Mouse (Mus musculus) limb, embryonic 14.5 days (tissue): Measurements from ENCODE around the gene Adamts15. TPM values are rescaled to one million over a fixed set of nuclear protein-coding genes. Genes with fewer than 3 reads are reported as not detected.

ENCODE experiments used
- ATAC-seq: fragments of 200-750 bp; cut with Nextera tagmentation; 2 replicates; pipeline ENCODE4 v1.8.0; 2017; ENCODE audit warnings: low read depth, moderate number of reproducible peaks, moderate TSS enrichment; ENCODE audit not compliant: low FRiP score
- DNase-seq: peaks from one replicate; pipeline ENCODE4 v3.0.0-alpha.2; 2015; ENCODE audit warnings: low spot score
- H3K27ac ChIP-seq: fragments of 300-500 bp; sonication (generic); replicated peaks from 2 replicates; pipeline ENCODE4 v1.5.1; 2014; ENCODE audit warnings: low read depth, mild to moderate bottlenecking, low read length, moderate library complexity, mixed read lengths
- H3K27me3 ChIP-seq: fragments of 300-500 bp; sonication (generic); 2 replicates; pipeline ENCODE4 v1.6.1; 2014; ENCODE audit warnings: low read length, mixed read lengths; ENCODE audit not compliant: control insufficient read depth, insufficient read depth
- H3K36me3 ChIP-seq: fragments of 300-500 bp; sonication (generic); 2 replicates; pipeline ENCODE4 v1.6.1; 2014; ENCODE audit warnings: mild to moderate bottlenecking, low read length, moderate library complexity, mixed read lengths; ENCODE audit not compliant: control insufficient read depth, insufficient read depth
- H3K4me1 ChIP-seq: fragments of 300-500 bp; sonication (generic); 2 replicates; pipeline ENCODE4 v1.6.1; 2014; ENCODE audit warnings: antibody characterized with exemption, low read length, mixed read lengths; ENCODE audit not compliant: control insufficient read depth, insufficient read depth
- H3K4me2 ChIP-seq: fragments of 300-500 bp; sonication (generic); replicated peaks from 2 replicates; pipeline ENCODE4 v1.6.1; 2014; ENCODE audit warnings: low read depth, mild to moderate bottlenecking, low read length, moderate library complexity; ENCODE audit not compliant: severe bottlenecking
- H3K4me3 ChIP-seq: fragments of 300-500 bp; sonication (generic); replicated peaks from 2 replicates; pipeline ENCODE4 v1.5.1; 2014; ENCODE audit warnings: low read length
- H3K9ac ChIP-seq: fragments of 300-500 bp; sonication (generic); 2 replicates; pipeline ENCODE4 v1.6.1; 2014; ENCODE audit warnings: mild to moderate bottlenecking, low read depth, low read length, moderate library complexity; ENCODE audit not compliant: severe bottlenecking
- H3K9me3 ChIP-seq: fragments of 300-500 bp; sonication (generic); 2 replicates; pipeline ENCODE4 v1.6.1; 2016; ENCODE audit warnings: low read length; ENCODE audit not compliant: control insufficient read depth
- POLR2A ChIP-seq: fragments of 200-500 bp; IDR thresholded peaks from 2 replicates; pipeline ENCODE4 v1.8.0; 2012; ENCODE audit warnings: inconsistent platforms, mild to moderate bottlenecking, moderate library complexity, borderline replicate concordance; ENCODE audit not compliant: insufficient read depth, insufficient read length; ENCODE audit errors: extremely low read depth
- WGBS: fragments of 180-500 bp; shearing (Covaris S2); extraction: QIAGEN DNeasy Blood & Tissue Kit; methylation state at CpG from one replicate; pipeline ENCODE4 v1.1.7; 2014; 5-methylcytosine and 5-hydroxymethylcytosine counted together
- polyA plus RNA-seq, 2 experiments: library from polyadenylated mRNA; depleted of rRNA in 1 of 2; stranded (reverse) in 1 of 2; unstranded in 1 of 2; fragments of >200 nt; fragmentation: Nextera tagmentation in 1 of 2; extraction: Ambion mirVana in 1 of 2; gene quantifications; 2 replicates each; pipeline versions ENCODE4 v1.2.1 to v1.2.3; 2012 to 2014

The Adamts15 gene
- polyA plus RNA-seq, 2 experiments, result 29.0 to 33.2 TPM

- H3K27me3 ChIP-seq, result peaks cover 15% of the 10 kb centered on the region
These were observed 27.7 kb upstream of the Adamts15 start for GRCm38 (mm10) chr9:30949971-30950370.

GRCm38 (mm10) chr9:30949422-30949821 is 27.2 kb upstream of the Adamts15 start:
- DNase-seq, result no peak
- no peak overlapping the region for H3K27ac ChIP-seq
- peaks cover 20% of the 10 kb centered on the region for H3K27me3 ChIP-seq
- H3K36me3 ChIP-seq, result no peaks in the 10 kb centered on the region
- no peaks in the 10 kb centered on the region for H3K9me3 ChIP-seq
- no peak overlapping the region for H3K4me3 ChIP-seq
- H3K4me1 ChIP-seq, result peaks cover 6% of the 10 kb centered on the region; the same call in 1 of the 2 replicates
- no peak overlapping the region for H3K9ac ChIP-seq
- TF ChIP-seq POLR2A, result no peak
- 72% methylated on average over 3 of the region's 3 CpGs for WGBS
- ATAC-seq, result no peak
- no peak overlapping the region for H3K4me2 ChIP-seq

More at GRCm38 (mm10) chr9:30949971-30950370, 27.7 kb upstream of the Adamts15 start:
- H3K9me3 ChIP-seq, result no peaks in the 10 kb centered on the region
- no peak overlapping the region for H3K4me3 ChIP-seq
- H3K27ac ChIP-seq, result no peak overlapping the region
- H3K9ac ChIP-seq, result no peak overlapping the region
- no peaks in the 10 kb centered on the region for H3K36me3 ChIP-seq
- TF ChIP-seq POLR2A, result no peak
- DNase-seq (peak; percentile 49), ATAC-seq (no peak)
- no peak overlapping the region for H3K4me2 ChIP-seq
- 61% methylated on average over 4 of the region's 4 CpGs for WGBS
- H3K4me1 ChIP-seq, result peaks cover 6% of the 10 kb centered on the region; the same call in 1 of the 2 replicates

GRCm38 (mm10) chr9:30945276-30945675 is 23.0 kb upstream of the Adamts15 start:
- H3K4me2 ChIP-seq, result no peak overlapping the region

GRCm38 (mm10) chr9:30944234-30944633 is 22.0 kb upstream of the Adamts15 start:
- TF ChIP-seq POLR2A, result no peak
- DNase-seq (no peak), ATAC-seq (no peak)
- Histone ChIP-seq H3K36me3 (no peaks in the 10 kb centered on the region), H3K4me2 (peak overlapping the region; percentile 100; the same call in 1 of the 2 replicates), H3K9ac (no peak overlapping the region), H3K4me1 (peaks cover 3% of the 10 kb centered on the region; the same call in 1 of the 2 replicates), H3K9me3 (no peaks in the 10 kb centered on the region), H3K4me3 (peak overlapping the region; percentile 61; the same call in 1 of the 2 replicates), H3K27me3 (peaks cover 56% of the 10 kb centered on the region), H3K27ac (no peak overlapping the region)
- 5% methylated on average over 1 of the region's 1 CpGs for WGBS

More at GRCm38 (mm10) chr9:30945276-30945675, 23.0 kb upstream of the Adamts15 start:
- Histone ChIP-seq H3K4me3 (no peak overlapping the region), H3K9ac (no peak overlapping the region), H3K27me3 (peaks cover 56% of the 10 kb centered on the region), H3K4me1 (peaks cover 6% of the 10 kb centered on the region), H3K27ac (no peak overlapping the region), H3K9me3 (no peaks in the 10 kb centered on the region), H3K36me3 (no peaks in the 10 kb centered on the region)
- DNase-seq, result no peak
- 61% methylated on average over 1 of the region's 1 CpGs for WGBS
- no peak for ATAC-seq
- no peak for TF ChIP-seq POLR2A

- Histone ChIP-seq H3K4me1 (peaks cover 3% of the 10 kb centered on the region; the same call in 1 of the 2 replicates), H3K9me3 (no peaks in the 10 kb centered on the region)
These were observed 21.1 kb upstream of the Adamts15 start for GRCm38 (mm10) chr9:30943341-30943740.

More at GRCm38 (mm10) chr9:30943341-30943740, 21.1 kb upstream of the Adamts15 start:
- Histone ChIP-seq H3K4me2 (peak overlapping the region; percentile 100), H3K36me3 (no peaks in the 10 kb centered on the region), H3K4me3 (peak overlapping the region; percentile 61), H3K27ac (no peak overlapping the region), H3K27me3 (peaks cover 56% of the 10 kb centered on the region), H3K9ac (peak overlapping the region; percentile 61)
- TF ChIP-seq POLR2A, result no peak
- 3% methylated on average over 14 of the region's 14 CpGs for WGBS
- DNase-seq (no peak), ATAC-seq (no peak)
